Mouse (Mus musculus) right cerebral cortex, postnatal 4 days (tissue): ENCODE measurements around the gene Uqcrh.

Experiments used
- DNase-seq: peaks from one replicate; pipeline ENCODE4 v3.0.0-alpha.2; 2022

Uqcrh gene

DNA sequence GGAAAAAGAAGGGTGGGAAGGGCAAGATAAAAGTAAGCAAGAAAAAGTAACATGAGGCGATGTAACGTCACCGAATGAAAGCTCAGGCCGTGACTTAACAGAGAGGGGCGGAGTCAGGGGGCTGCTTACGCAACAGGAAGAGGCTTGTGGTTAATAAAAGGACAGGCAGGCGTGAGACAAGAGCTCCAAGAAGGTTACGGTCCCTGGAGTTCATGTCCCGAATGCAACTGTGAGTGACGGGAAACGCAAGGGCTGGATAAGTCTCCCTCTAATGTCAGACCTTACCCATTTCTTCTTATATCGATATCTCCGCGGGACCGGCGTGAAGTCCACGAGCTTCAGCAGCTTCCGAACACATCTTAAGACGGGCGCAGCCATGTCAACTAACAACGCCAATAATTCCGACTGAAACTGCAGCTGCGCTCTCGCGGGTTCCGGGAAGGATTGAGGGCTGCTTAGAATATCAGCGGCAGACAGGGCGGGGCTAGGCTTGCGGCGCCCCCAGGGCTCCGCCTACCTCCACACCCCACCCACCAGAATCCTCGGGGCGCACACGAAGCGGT is 21.4 kb downstream of the Uqcrh start, which contains the start of gene Nsun4:
Nsun4 (minus strand) TSS at position 478 of the 563 bp plus-strand sequence.
- peak; percentile 81 for DNase-seq

DNA sequence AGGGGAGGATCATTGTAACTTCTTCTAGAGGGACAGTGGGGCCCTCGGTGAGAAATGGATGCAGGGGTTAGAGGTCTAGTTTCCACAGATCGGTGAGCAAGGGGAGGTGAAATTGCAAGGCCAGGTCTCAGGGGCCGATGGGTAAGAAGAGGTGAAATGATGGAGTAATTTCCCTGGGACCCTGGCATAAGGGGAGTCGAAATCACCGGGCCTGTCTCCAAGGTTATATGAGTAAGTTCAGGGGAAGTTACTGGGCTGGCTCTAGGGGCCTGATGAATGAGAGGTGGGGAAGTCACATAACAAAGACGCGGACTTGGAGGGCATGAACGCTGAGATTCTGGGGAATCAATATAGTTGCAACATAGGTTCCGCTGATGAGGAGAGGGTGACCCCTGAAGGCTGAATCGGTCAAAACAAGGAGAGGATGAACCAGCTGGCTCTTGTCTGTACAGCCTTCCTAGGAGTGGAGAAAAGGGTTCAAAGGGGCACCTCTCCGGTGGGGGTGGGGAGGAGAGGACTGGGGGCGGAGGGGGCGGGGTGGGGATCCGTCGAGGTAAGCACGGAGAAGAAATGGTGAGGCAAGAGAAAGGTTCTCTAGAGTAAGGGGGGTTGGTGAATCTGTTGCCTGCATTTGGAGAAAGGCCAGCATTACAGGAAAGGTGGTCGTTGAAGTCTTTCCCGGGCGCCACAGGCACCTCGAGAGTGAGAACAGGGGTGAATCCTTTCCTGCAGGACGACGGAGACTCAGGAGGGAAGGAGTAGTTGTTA is 22.2 kb downstream of the Uqcrh start:
- DNase-seq: peak; percentile 11

GRCm38 (mm10) chr4:116049211-116049610 is 25.7 kb downstream of the Uqcrh start:
- DNase-seq: no peak

GRCm38 (mm10) chr4:116048130-116048920 is 26.5 kb downstream of the Uqcrh start:
- DNase-seq: no peak

- DNase-seq: no peak
Observed at GRCm38 (mm10) chr4:116047681-116048080, 27.2 kb downstream of the Uqcrh start.

DNA sequence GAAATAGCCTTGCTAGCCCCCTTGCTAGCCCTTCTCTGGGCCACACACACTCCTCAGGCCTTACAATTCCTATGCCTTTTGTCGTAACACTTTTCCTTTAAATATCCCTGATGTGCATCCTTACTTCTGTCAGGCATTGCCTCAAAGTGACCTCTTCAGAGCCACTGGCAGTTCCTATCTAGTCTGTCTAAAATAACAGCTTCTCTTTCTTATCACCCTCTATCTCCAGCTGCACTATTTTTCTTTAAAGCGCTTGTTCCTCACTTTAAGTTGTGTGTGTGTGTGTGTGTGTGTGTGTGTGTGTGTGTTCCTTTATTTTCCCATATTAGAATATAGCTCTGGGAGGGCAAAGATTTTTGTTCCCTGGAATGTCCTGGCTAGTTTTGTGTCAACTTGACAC is 28.3 kb downstream of the Uqcrh start:
- no peak for DNase-seq

DNA sequence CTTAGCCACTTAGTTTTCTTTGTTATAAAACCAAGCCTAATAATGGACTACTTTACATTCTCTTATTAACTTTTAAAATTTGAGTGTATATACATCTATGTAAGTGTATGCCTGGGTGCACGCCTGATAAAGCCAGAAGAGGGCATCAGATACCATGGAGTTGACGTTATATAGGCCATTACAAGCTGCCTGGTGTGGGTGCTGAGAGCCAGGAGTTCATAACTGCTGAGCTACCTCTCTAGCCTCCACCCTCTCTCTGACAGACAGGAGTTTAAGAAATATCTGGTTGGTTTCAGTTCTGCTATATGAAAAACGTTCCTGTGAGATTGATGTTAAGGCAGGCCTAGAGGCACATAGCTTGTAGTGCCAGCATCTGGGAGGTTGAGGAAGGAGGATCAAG is 32.7 kb downstream of the Uqcrh start:
- no peak for DNase-seq

GRCm38 (mm10) chr4:116040466-116040865 is 34.4 kb downstream of the Uqcrh start:
- no peak for DNase-seq

- no peak for DNase-seq
Observed at GRCm38 (mm10) chr4:116033374-116033773, 41.5 kb downstream of the Uqcrh start.

DNA sequence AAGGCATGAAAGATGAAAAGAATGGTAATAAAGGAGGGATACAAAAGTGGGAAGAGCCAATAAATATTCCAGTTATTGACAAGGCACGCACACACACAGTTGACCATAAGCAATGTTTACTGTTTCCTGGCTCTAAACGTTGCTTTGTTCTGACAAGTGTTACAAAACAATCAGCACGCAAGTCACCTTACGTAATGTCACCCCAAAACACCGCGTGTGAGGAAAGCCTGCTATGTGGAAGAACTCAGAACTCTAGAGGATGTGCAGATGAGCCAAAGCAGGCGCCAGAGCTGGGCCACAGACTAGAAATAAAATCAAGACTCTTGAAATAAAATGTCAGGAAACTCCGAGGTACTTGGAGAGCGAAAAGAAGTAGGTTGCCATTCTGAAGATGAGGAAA is 42.0 kb downstream of the Uqcrh start:
- no peak for DNase-seq

DNA sequence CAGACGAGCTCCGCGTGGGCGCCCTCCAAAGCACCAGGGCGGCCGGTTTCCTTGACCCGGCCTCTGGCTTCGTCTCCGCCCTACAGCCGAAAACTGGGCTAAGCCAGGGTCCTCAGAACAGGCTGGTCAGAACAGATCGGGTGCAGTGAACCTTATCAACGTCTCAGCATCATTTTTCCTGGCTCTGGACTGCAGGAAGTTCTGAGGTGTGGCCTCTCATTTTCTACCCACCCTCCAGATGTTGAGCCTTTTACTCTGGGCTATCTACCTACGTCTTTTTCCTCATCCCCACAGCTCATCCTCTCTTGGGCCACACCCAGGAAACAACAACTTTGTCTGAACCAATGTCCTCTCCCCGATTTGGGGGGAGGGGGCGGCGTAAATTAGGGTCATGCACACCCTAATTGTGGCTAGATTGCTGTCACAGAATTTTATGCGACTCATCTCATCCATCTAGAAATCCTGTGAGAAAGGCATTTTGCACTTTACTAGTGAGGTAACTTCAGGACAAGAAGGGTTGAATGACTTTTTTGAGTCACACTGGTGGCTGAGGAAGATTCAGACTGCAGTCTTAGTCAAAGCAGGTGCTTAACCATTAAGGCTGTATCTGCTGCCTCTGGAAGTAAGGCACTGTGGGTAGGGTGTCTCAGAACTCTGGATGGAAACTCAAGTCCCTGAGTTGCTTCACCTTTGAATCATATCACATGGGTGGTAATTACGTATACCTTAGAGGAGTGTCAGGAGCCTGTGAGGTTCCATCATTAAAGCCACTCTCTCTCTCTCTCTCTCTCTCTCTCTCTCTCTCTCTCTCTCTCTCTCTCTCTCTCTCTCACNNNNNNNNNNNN is 56.7 kb downstream of the Uqcrh start, which contains the start of gene Faah:
Faah (minus strand) TSS at position 25 of the 845 bp plus-strand sequence.
- DNase-seq: no peak

GRCm38 (mm10) chr4:116017300-116017901 is 57.5 kb downstream of the Uqcrh start:
- DNase-seq: peak; percentile 78
